Mouse (Mus musculus) liver, adult 2 months (tissue): Measurements from ENCODE around the gene Prnd. TPM values are rescaled to one million over a fixed set of nuclear protein-coding genes. Genes with fewer than 3 reads are reported as not detected.

Source experiments
- DNase-seq: peaks from one replicate; pipeline ENCODE4 v3.0.0-alpha.2; 2011; ENCODE audit warnings: low read depth, low spot score; ENCODE audit errors: extremely low read depth
- H3K27ac ChIP-seq: fragments of 200-500 bp; replicated peaks from 2 replicates; pipeline ENCODE4 v1.5.1; 2012; ENCODE audit warnings: low read depth, mild to moderate bottlenecking, control low read depth, inconsistent platforms, low read length; ENCODE audit not compliant: insufficient read depth
- H3K27me3 ChIP-seq: fragments of 200-500 bp; 2 replicates; pipeline ENCODE4 v1.6.1; 2012; ENCODE audit warnings: mild to moderate bottlenecking, moderate library complexity, low read length, inconsistent platforms; ENCODE audit not compliant: control insufficient read depth, insufficient read depth
- H3K36me3 ChIP-seq: fragments of 200-500 bp; 2 replicates; pipeline ENCODE4 v1.6.1; 2012; ENCODE audit warnings: low read length, inconsistent platforms; ENCODE audit not compliant: control insufficient read depth, insufficient read depth
- H3K4me1 ChIP-seq: fragments of 200-500 bp; 2 replicates; pipeline ENCODE4 v1.6.1; 2011; ENCODE audit warnings: low read length; ENCODE audit not compliant: control insufficient read depth, insufficient read depth
- H3K4me3 ChIP-seq: fragments of 200-500 bp; 2 replicates; pipeline ENCODE4 v1.5.1; 2011; ENCODE audit warnings: low read depth, mild to moderate bottlenecking, control low read depth, low read length, moderate library complexity; ENCODE audit not compliant: insufficient read depth
- H3K79me2 ChIP-seq: fragments of 200-500 bp; 2 replicates; pipeline ENCODE4 v1.6.1; 2012; ENCODE audit warnings: inconsistent platforms, mild to moderate bottlenecking, low read length, moderate library complexity; ENCODE audit not compliant: control insufficient read depth, insufficient read depth
- H3K9ac ChIP-seq: fragments of 200-500 bp; 2 replicates; pipeline ENCODE4 v1.6.1; 2012; ENCODE audit warnings: low read depth, mild to moderate bottlenecking, control low read depth, inconsistent platforms, low read length
- CTCF ChIP-seq: fragments of 200-500 bp; IDR thresholded peaks from 2 replicates; pipeline ENCODE4 v1.5.1; 2011; ENCODE audit warnings: low read depth, low read length, control low read depth
- POLR2A ChIP-seq: fragments of 200-500 bp; IDR thresholded peaks from 2 replicates; pipeline ENCODE4 v1.6.1; 2011; ENCODE audit warnings: low read length, control low read depth; ENCODE audit not compliant: insufficient read depth; ENCODE audit errors: extremely low read depth
- WGBS: fragments of 180-500 bp; shearing (Covaris S2); methylation state at CpG from one replicate; pipeline ENCODE4 v1.1.7; 2018; 5-methylcytosine and 5-hydroxymethylcytosine counted together
- polyA plus RNA-seq: library from polyadenylated mRNA; depleted of rRNA; stranded (reverse); fragments of >200 nt; gene quantifications from 2 replicates; pipeline ENCODE4 v1.2.3, GENCODE M21; 2012
- total RNA-seq: library from RNA; depleted of rRNA; stranded (reverse); fragments of >200 nt; gene quantifications from 2 replicates; pipeline ENCODE4 v1.2.3, GENCODE M21; 2014

Prnd gene
- total and polyA plus RNA-seq, 2 experiments, result not detected

GRCm38 (mm10) chr2:131944370-131944769 is 6.3 kb upstream of the Prnd start:
- Histone ChIP-seq H3K79me2 (no peaks in the 10 kb centered on the region), H3K36me3 (no peaks in the 10 kb centered on the region), H3K4me1 (no peaks in the 10 kb centered on the region), H3K9ac (no peak overlapping the region), H3K4me3 (no peak overlapping the region), H3K27ac (no peak overlapping the region), H3K27me3 (0 out of 2 replicates have a peak, but pooled peaks cover 2% of the 10 kb centered on the region)
- TF ChIP-seq POLR2A (no peak), CTCF (no peak)
- DNase-seq, result no peak
- 23% methylated on average over 1 of the region's 1 CpGs for WGBS

GRCm38 (mm10) chr2:131945225-131945624 is 5.4 kb upstream of the Prnd start:
- 74% methylated on average over 8 of the region's 8 CpGs for WGBS
- Histone ChIP-seq H3K9ac (no peak overlapping the region), H3K79me2 (no peaks in the 10 kb centered on the region), H3K4me3 (no peak overlapping the region), H3K27ac (no peak overlapping the region), H3K36me3 (no peaks in the 10 kb centered on the region), H3K4me1 (no peaks in the 10 kb centered on the region), H3K27me3 (0 out of 2 replicates have a peak, but pooled peaks cover 2% of the 10 kb centered on the region)
- no peak for DNase-seq
- no peak for TF ChIP-seq POLR2A

- H3K4me1 ChIP-seq, result no peaks in the 10 kb centered on the region
- no peak overlapping the region for H3K9ac ChIP-seq
- H3K79me2 ChIP-seq, result no peaks in the 10 kb centered on the region
- H3K4me3 ChIP-seq, result no peak overlapping the region
- H3K36me3 ChIP-seq, result no peaks in the 10 kb centered on the region
- DNase-seq, result no peak
- TF ChIP-seq CTCF (no peak), POLR2A (no peak)
- H3K27ac ChIP-seq, result no peak overlapping the region
- 0 out of 2 replicates have a peak, but pooled peaks cover 6% of the 10 kb centered on the region for H3K27me3 ChIP-seq
- WGBS, result 78% methylated on average over 6 of the region's 6 CpGs
Measured at GRCm38 (mm10) chr2:131945765-131946164, 4.9 kb upstream of the Prnd start.

GRCm38 (mm10) chr2:131946351-131946750 is 4.3 kb upstream of the Prnd start:
- TF ChIP-seq CTCF, result no peak
- no peak for TF ChIP-seq POLR2A
- H3K27ac ChIP-seq, result no peak overlapping the region
- H3K9ac ChIP-seq, result no peak overlapping the region
- 87% methylated on average over 16 of the region's 16 CpGs for WGBS
- DNase-seq, result no peak
- no peaks in the 10 kb centered on the region for H3K79me2 ChIP-seq
- no peaks in the 10 kb centered on the region for H3K4me1 ChIP-seq
- H3K36me3 ChIP-seq, result no peaks in the 10 kb centered on the region
- no peak overlapping the region for H3K4me3 ChIP-seq
- H3K27me3 ChIP-seq, result 0 out of 2 replicates have a peak, but pooled peaks cover 7% of the 10 kb centered on the region

GRCm38 (mm10) chr2:131948156-131948555 is 2.5 kb upstream of the Prnd start:
- H3K36me3 ChIP-seq, result no peaks in the 10 kb centered on the region
- 72% methylated on average over 3 of the region's 3 CpGs for WGBS
- no peak overlapping the region for H3K9ac ChIP-seq
- no peak for DNase-seq
- H3K27ac ChIP-seq, result no peak overlapping the region
- TF ChIP-seq CTCF, result no peak
- no peak for TF ChIP-seq POLR2A
- no peaks in the 10 kb centered on the region; the same call in 1 of the 2 replicates for H3K4me1 ChIP-seq
- 0 out of 2 replicates have a peak, but pooled peaks cover 7% of the 10 kb centered on the region for H3K27me3 ChIP-seq
- no peaks in the 10 kb centered on the region for H3K79me2 ChIP-seq
- no peak overlapping the region for H3K4me3 ChIP-seq

- H3K27ac ChIP-seq, result no peak overlapping the region
- H3K9ac ChIP-seq, result no peak overlapping the region
- no peak for TF ChIP-seq CTCF
- TF ChIP-seq POLR2A, result no peak
- no peaks in the 10 kb centered on the region; the same call in 1 of the 2 replicates for H3K4me1 ChIP-seq
- no peaks in the 10 kb centered on the region for H3K36me3 ChIP-seq
- no peaks in the 10 kb centered on the region for H3K79me2 ChIP-seq
- H3K27me3 ChIP-seq, result 0 out of 2 replicates have a peak, but pooled peaks cover 7% of the 10 kb centered on the region
- 67% methylated on average over 11 of the region's 11 CpGs for WGBS
- no peak for DNase-seq
- H3K4me3 ChIP-seq, result no peak overlapping the region
Measured at GRCm38 (mm10) chr2:131948916-131949639, 1.6 kb upstream of the Prnd start.
